Mouse (Mus musculus) layer of hippocampus, adult 18-20 months (tissue): ENCODE measurements around the gene Sh2d2a. TPM values are rescaled to one million over a fixed set of nuclear protein-coding genes. Genes with fewer than 3 reads are reported as not detected.
"Not testable (repeated sequence)": the region's sequence is repeated elsewhere in the genome, so short reads cannot be mapped to it uniquely, and the experiment has no call there.

Experiments
- DNase-seq, 2 experiments: peaks; one replicate each; pipeline ENCODE4 v3.0.0; 2022; ENCODE audit warnings: low spot score in 2 of 2
- total RNA-seq, 2 experiments: library from RNA; stranded (reverse); gene quantifications; 2 replicates each; pipeline ENCODE4 v1.2.3; 2021

The Sh2d2a gene
- total RNA-seq, 2 experiments from 2014 or later: not detected

GRCm38 (mm10) chr3:87854795-87855568 lies 8.4 kb downstream of the Sh2d2a start:
- no peak for DNase-seq

- no peak for DNase-seq
Observed at GRCm38 (mm10) chr3:87855936-87856335, 9.4 kb downstream of the Sh2d2a start.

GRCm38 (mm10) chr3:87857666-87858065 lies 11.1 kb downstream of the Sh2d2a start:
- no peak for DNase-seq

- DNase-seq: peak; percentile 58 to 91
Observed at GRCm38 (mm10) chr3:87859813-87860212, 13.3 kb downstream of the Sh2d2a start.

GRCm38 (mm10) chr3:87864111-87864510 lies 17.6 kb downstream of the Sh2d2a start:
- DNase-seq: not testable (repeated sequence)

- DNase-seq: no peak
Observed at GRCm38 (mm10) chr3:87877730-87878129, 31.2 kb downstream of the Sh2d2a start.

GRCm38 (mm10) chr3:87884291-87884690 lies 37.7 kb downstream of the Sh2d2a start:
- DNase-seq: no peak

GRCm38 (mm10) chr3:87884708-87885251 lies 38.2 kb downstream of the Sh2d2a start:
- DNase-seq: peak; percentile 20 to 34

- peak; percentile 94 to 98 for DNase-seq
Observed at GRCm38 (mm10) chr3:87885281-87886003, 38.9 kb downstream of the Sh2d2a start, which contains the start of gene Prcc. Prcc (minus strand) TSS chr3:87885608.

GRCm38 (mm10) chr3:87886004-87886365 lies 39.4 kb downstream of the Sh2d2a start:
- DNase-seq: no peak

GRCm38 (mm10) chr3:87886416-87886815 lies 39.9 kb downstream of the Sh2d2a start:
- no peak for DNase-seq

- not testable (repeated sequence) for DNase-seq
Observed at GRCm38 (mm10) chr3:87887400-87887799, 40.8 kb downstream of the Sh2d2a start.

GRCm38 (mm10) chr3:87891481-87891880 lies 44.9 kb downstream of the Sh2d2a start:
- DNase-seq: no peak

- no peak for DNase-seq
Observed at GRCm38 (mm10) chr3:87893367-87893905, 46.9 kb downstream of the Sh2d2a start.

- DNase-seq: no peak
Observed at GRCm38 (mm10) chr3:87899266-87899665, 52.7 kb downstream of the Sh2d2a start.

- DNase-seq: no peak
Observed at GRCm38 (mm10) chr3:87899776-87900175, 53.2 kb downstream of the Sh2d2a start.

- no peak for DNase-seq
Observed at GRCm38 (mm10) chr3:87901036-87901624, 54.6 kb downstream of the Sh2d2a start.

- DNase-seq: not testable (repeated sequence)
Observed at GRCm38 (mm10) chr3:87901959-87902358, 55.4 kb downstream of the Sh2d2a start.

GRCm38 (mm10) chr3:87903821-87904220 lies 57.3 kb downstream of the Sh2d2a start:
- no peak for DNase-seq
